Mouse (Mus musculus) erythroblast, adult 5-6 weeks (primary cell): ENCODE data around the gene Ap5b1. TPM values are rescaled to one million over a fixed set of nuclear protein-coding genes. Genes with fewer than 3 reads are reported as not detected.

ENCODE experiments used
- ATAC-seq: replicated peaks from 2 replicates; pipeline ENCODE4 v1.8.0; 2016; ENCODE audit warnings: moderate number of reproducible peaks, mild to moderate bottlenecking, moderate TSS enrichment, inconsistent platforms; ENCODE audit not compliant: poor library complexity, low FRiP score, severe bottlenecking
- total RNA-seq, 2 experiments: library from RNA; stranded (forward) in 1 of 2; stranded (reverse) in 1 of 2; fragments of 150-400 nt in 1 of 2; fragments of 200-764, 138-1000 nt in 1 of 2; gene quantifications; 2 replicates each; pipeline versions ENCODE4 v1.2.3 to v1.2.4; 2015 to 2017; ENCODE audit warnings: low replicate concordance in 2 of 2

The Ap5b1 gene
- total RNA-seq, 2 experiments from 2014 or later: 2.9 to 4.7 TPM

GRCm38 (mm10) chr19:5562776-5563175 is 5.0 kb upstream of the Ap5b1 start:
- ATAC-seq: no peak

GRCm38 (mm10) chr19:5566316-5566715 is 1.5 kb upstream of the Ap5b1 start:
- ATAC-seq: no peak

GRCm38 (mm10) chr19:5567180-5567533 is 668 bp upstream of the Ap5b1 start:
- ATAC-seq: no peak

- peak; percentile 65 for ATAC-seq
Measured at GRCm38 (mm10) chr19:5568470-5569140, 780 bp downstream of the Ap5b1 start.

- no peak for ATAC-seq
Measured at GRCm38 (mm10) chr19:5569521-5569920, 1.7 kb downstream of the Ap5b1 start.

- no peak for ATAC-seq
Measured at GRCm38 (mm10) chr19:5570353-5571246, 2.8 kb downstream of the Ap5b1 start.

GRCm38 (mm10) chr19:5571831-5572230 is 4.0 kb downstream of the Ap5b1 start:
- ATAC-seq: no peak

GRCm38 (mm10) chr19:5572331-5573125 is 4.7 kb downstream of the Ap5b1 start:
- no peak for ATAC-seq

GRCm38 (mm10) chr19:5575336-5575735 is 7.5 kb downstream of the Ap5b1 start:
- ATAC-seq: no peak

- no peak for ATAC-seq
Measured at GRCm38 (mm10) chr19:5579971-5580370, 12.1 kb downstream of the Ap5b1 start.

- no peak for ATAC-seq
Measured at GRCm38 (mm10) chr19:5580776-5581175, 13.0 kb downstream of the Ap5b1 start.

GRCm38 (mm10) chr19:5581995-5582394 is 14.2 kb downstream of the Ap5b1 start:
- ATAC-seq: no peak

- ATAC-seq: no peak
Measured at GRCm38 (mm10) chr19:5589159-5589558, 21.3 kb downstream of the Ap5b1 start.

GRCm38 (mm10) chr19:5591888-5592287 is 24.1 kb downstream of the Ap5b1 start:
- ATAC-seq: no peak

GRCm38 (mm10) chr19:5599224-5599623 is 31.4 kb downstream of the Ap5b1 start:
- ATAC-seq: no peak

GRCm38 (mm10) chr19:5601752-5602541 is 34.1 kb downstream of the Ap5b1 start, which contains the start of gene Rnaseh2c:
TSS of gene Rnaseh2c (plus strand) at chr19:5601873.
- peak; percentile 87 for ATAC-seq

- ATAC-seq: no peak
Measured at GRCm38 (mm10) chr19:5603664-5604063, 35.8 kb downstream of the Ap5b1 start.

- ATAC-seq: no peak
Measured at GRCm38 (mm10) chr19:5605126-5605525, 37.3 kb downstream of the Ap5b1 start.

- no peak for ATAC-seq
Measured at GRCm38 (mm10) chr19:5606196-5606595, 38.4 kb downstream of the Ap5b1 start.
